Mouse (Mus musculus): ENCODE data around the gene Lancl2. TPM values are rescaled to one million over a fixed set of nuclear protein-coding genes. Genes with fewer than 3 reads are reported as not detected.

Lancl2 gene
- polyA plus RNA-seq (2017; shearing (Covaris generic)): 5.3 TPM

GRCm38 (mm10) chr6:57702376-57702742 lies at the start of gene Lancl2:
Gene Lancl2 (plus strand): TSS chr6:57702540.

GRCm38 (mm10) chr6:57691467-57692261 lies 10.7 kb upstream of the Lancl2 start, which contains the start of gene Pyurf:
Gene Pyurf (minus strand): TSS chr6:57692078.

Other genes with a start within 250 kb of the Lancl2 start
- gene Ppm1k, start 167.1 kb upstream of the Lancl2 start, polyA plus RNA-seq (2017; shearing (Covaris generic)): 13.2 TPM
- 28.3 TPM for gene Herc6, start 121.5 kb upstream of the Lancl2 start, polyA plus RNA-seq (2017; shearing (Covaris generic))
- gene Pyurf, start 10.5 kb upstream of the Lancl2 start, polyA plus RNA-seq (2017; shearing (Covaris generic)): 5.4 TPM
- gene Vopp1, start 122.6 kb downstream of the Lancl2 start, polyA plus RNA-seq (2017; shearing (Covaris generic)): 19.0 TPM
- gene Vmn1r21, start 147.8 kb downstream of the Lancl2 start, polyA plus RNA-seq (2017; shearing (Covaris generic)): not detected
- gene Vmn1r22, start 205.5 kb downstream of the Lancl2 start, polyA plus RNA-seq (2017; shearing (Covaris generic)): 0.12 TPM
- gene Vmn1r23, start 224.3 kb downstream of the Lancl2 start, polyA plus RNA-seq (2017; shearing (Covaris generic)): not detected

All from CD4-positive, CD25-positive, alpha-beta regulatory T cell (primary cell).